Comparison of ENCODE assay signal across 9 mouse cellular contexts in the genomic region with DNA sequence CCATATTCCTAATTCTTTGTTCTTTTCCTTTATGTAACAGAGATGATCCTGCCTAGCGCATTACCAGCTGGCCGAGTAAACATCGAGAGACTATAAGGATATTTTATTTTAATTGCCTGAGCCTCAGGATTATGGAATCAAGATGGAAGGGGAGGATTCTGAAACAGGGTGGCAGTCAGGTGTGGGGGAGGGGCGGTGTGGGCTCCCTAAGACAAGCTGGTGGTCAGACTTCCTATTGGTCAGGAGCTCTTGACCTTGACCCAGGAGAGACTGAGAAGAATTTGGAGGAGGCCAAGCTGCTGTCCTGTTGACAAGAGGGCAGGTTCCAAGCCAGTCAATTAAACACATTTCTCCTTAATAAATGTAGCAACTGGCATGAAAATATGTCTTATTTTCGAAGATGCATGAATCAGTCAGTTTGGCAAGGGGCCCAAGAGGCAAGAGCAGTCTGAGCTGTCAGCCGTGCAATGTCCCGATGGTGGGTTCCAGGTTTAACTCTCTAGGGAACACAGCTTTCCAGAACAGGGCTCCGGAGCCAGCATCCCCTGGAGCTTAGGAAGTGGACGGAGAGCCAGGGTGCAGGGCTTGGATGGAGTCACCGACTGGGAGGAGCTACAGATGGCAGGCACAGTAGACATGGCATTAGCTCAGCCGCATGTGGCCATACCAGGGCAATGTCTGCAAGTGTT. TPM values are rescaled to one million over a fixed set of nuclear protein-coding genes. Genes with fewer than 3 reads are reported as not detected.
DNase-seq lines count a peak whose midpoint lies in the region; ATAC-seq and TF ChIP-seq lines count a peak whose summit lies in the region.
"Had no signal": no experiment of that assay in that cellular context is flagged by ENCODE, and none has a peak within 500 bp of the region (broad histone marks: within the 10 kb centered on the region; RNA-seq: fewer than 3 reads in every experiment).

No protein-coding gene starts in this region.

- no peaks in the 10 kb centered on the region for H3K36me3 ChIP-seq in embryonic facial prominence, embryonic 15.5 days
- H3K36me3 ChIP-seq in embryonic facial prominence, embryonic 10.5 days (replicated peaks), result no peaks in the 10 kb centered on the region
- no peaks in the 10 kb centered on the region for H3K36me3 ChIP-seq in forebrain, embryonic 14.5 days (ENCODE audit: control insufficient read depth, insufficient read depth, low read length)
- H3K36me3 ChIP-seq in hindbrain, embryonic 10.5 days, result no peaks in the 10 kb centered on the region
- H3K36me3 ChIP-seq in liver, postnatal 0 days (replicated peaks; ENCODE audit: insufficient read depth, low read length), result no peaks in the 10 kb centered on the region

- no peak for DNase-seq in embryonic facial prominence, embryonic 10.5 days (ENCODE audit: low spot score)
- peak; percentile 77 for DNase-seq in NIH3T3 (ENCODE audit: low read depth)
- peak; percentile 70 for DNase-seq in forebrain, embryonic 14.5 days (ENCODE audit: low spot score)
- peak; percentile 51 to 54 for DNase-seq in left cerebral cortex, adult 18-20 months (ENCODE audit: low spot score in 2 of 2)
- DNase-seq in urinary bladder, adult 2 months (ENCODE audit: low spot score), result no peak
- DNase-seq in hindbrain, embryonic 10.5 days (ENCODE audit: low spot score), result no peak
- DNase-seq in liver, postnatal 0 days, result no peak
- DNase-seq: B cell, adult 2 months had no signal

- WGBS in embryonic facial prominence, embryonic 15.5 days, result 68% methylated on average over 11 of the region's 11 CpGs
- WGBS in embryonic facial prominence, embryonic 10.5 days, result 91% methylated on average over 11 of the region's 11 CpGs
- 80% methylated on average over 11 of the region's 11 CpGs for WGBS in forebrain, embryonic 14.5 days
- 90% methylated on average over 11 of the region's 11 CpGs for WGBS in hindbrain, embryonic 10.5 days
- WGBS in liver, postnatal 0 days (ENCODE audit: insufficient replicate concordance), result 76% methylated on average over 11 of the region's 11 CpGs

- TF ChIP-seq CTCF in liver, postnatal 0 days (IDR thresholded peaks at IDR 0.05; ENCODE audit: low read depth), result no peak

- no peak for TF ChIP-seq EP300 in liver, postnatal 0 days (IDR thresholded peaks at IDR 0.05; ENCODE audit: low read depth)

- no peak overlapping the region for H3K4me2 ChIP-seq in embryonic facial prominence, embryonic 15.5 days (replicated peaks)
- no peak overlapping the region for H3K4me2 ChIP-seq in forebrain, embryonic 14.5 days (ENCODE audit: low read length)
- H3K4me2 ChIP-seq in liver, postnatal 0 days (ENCODE audit: low read depth, low read length), result no peak overlapping the region

- 0 out of 2 replicates have a peak, but pooled peaks cover 8% of the 10 kb centered on the region for H3K4me1 ChIP-seq in embryonic facial prominence, embryonic 15.5 days
- no peaks in the 10 kb centered on the region for H3K4me1 ChIP-seq in embryonic facial prominence, embryonic 10.5 days
- H3K4me1 ChIP-seq in forebrain, embryonic 14.5 days (ENCODE audit: control insufficient read depth, insufficient read depth, low read length), result no peaks in the 10 kb centered on the region
- H3K4me1 ChIP-seq in hindbrain, embryonic 10.5 days (replicated peaks), result no peaks in the 10 kb centered on the region
- H3K4me1 ChIP-seq in liver, postnatal 0 days (ENCODE audit: insufficient read depth), result no peaks in the 10 kb centered on the region

- no peaks in the 10 kb centered on the region for H3K27me3 ChIP-seq in embryonic facial prominence, embryonic 15.5 days
- H3K27me3 ChIP-seq in embryonic facial prominence, embryonic 10.5 days (replicated peaks; ENCODE audit: low read depth, poor library complexity, severe bottlenecking), result no peaks in the 10 kb centered on the region
- H3K27me3 ChIP-seq in forebrain, embryonic 14.5 days (replicated peaks; ENCODE audit: control insufficient read depth, insufficient read depth, low read length), result no peaks in the 10 kb centered on the region
- H3K27me3 ChIP-seq in hindbrain, embryonic 10.5 days (ENCODE audit: insufficient read depth, poor library complexity, severe bottlenecking), result no peaks in the 10 kb centered on the region
- H3K27me3 ChIP-seq in liver, postnatal 0 days (ENCODE audit: insufficient read depth, low read length), result no peaks in the 10 kb centered on the region

- H3K9ac ChIP-seq in embryonic facial prominence, embryonic 15.5 days, result no peak overlapping the region
- no peak overlapping the region for H3K9ac ChIP-seq in forebrain, embryonic 14.5 days (ENCODE audit: low read length)
- no peak overlapping the region for H3K9ac ChIP-seq in liver, postnatal 0 days (replicated peaks)

- ATAC-seq in embryonic facial prominence, embryonic 15.5 days (ENCODE audit: insufficient number of reproducible peaks, low FRiP score, low TSS enrichment, low read depth), result peak; percentile 39; the same call in 1 of the 2 replicates
- no peak; the same call in 1 of the 2 replicates for ATAC-seq in forebrain, embryonic 14.5 days
- ATAC-seq in liver, postnatal 0 days, result no peak

- no peak overlapping the region for H3K4me3 ChIP-seq in embryonic facial prominence, embryonic 15.5 days (replicated peaks)
- no peak overlapping the region for H3K4me3 ChIP-seq in embryonic facial prominence, embryonic 10.5 days
- H3K4me3 ChIP-seq in forebrain, embryonic 14.5 days (ENCODE audit: low read depth, low read length), result no peak overlapping the region
- no peak overlapping the region for H3K4me3 ChIP-seq in hindbrain, embryonic 10.5 days
- H3K4me3 ChIP-seq in liver, postnatal 0 days (ENCODE audit: low read depth, low read length), result no peak overlapping the region

- no peaks in the 10 kb centered on the region for H3K9me3 ChIP-seq in embryonic facial prominence, embryonic 15.5 days (replicated peaks)
- no peaks in the 10 kb centered on the region for H3K9me3 ChIP-seq in embryonic facial prominence, embryonic 10.5 days
- H3K9me3 ChIP-seq in forebrain, embryonic 14.5 days (replicated peaks; ENCODE audit: control insufficient read depth, low read length), result no peaks in the 10 kb centered on the region
- H3K9me3 ChIP-seq in hindbrain, embryonic 10.5 days, result no peaks in the 10 kb centered on the region
- no peaks in the 10 kb centered on the region for H3K9me3 ChIP-seq in liver, postnatal 0 days (ENCODE audit: low read length)

- no peak overlapping the region for H3K27ac ChIP-seq in embryonic facial prominence, embryonic 15.5 days (replicated peaks)
- H3K27ac ChIP-seq in embryonic facial prominence, embryonic 10.5 days (replicated peaks), result no peak overlapping the region
- H3K27ac ChIP-seq in forebrain, embryonic 14.5 days (ENCODE audit: low read depth, low read length), result peak overlapping the region; percentile 28; the same call in 1 of the 2 replicates
- no peak overlapping the region for H3K27ac ChIP-seq in hindbrain, embryonic 10.5 days
- H3K27ac ChIP-seq in liver, postnatal 0 days (ENCODE audit: low read depth), result no peak overlapping the region

RNA-seq across cellular contexts. Expression of a gene that starts 55.3 kb away (rescaled TPM):
- polyA plus RNA-seq in embryonic facial prominence, embryonic 15.5 days (2015; fragmentation: Nextera tagmentation; extraction: Ambion mirVana), result 24.6 and 26.6 TPM in 2 replicates
- 0.74 and 1.4 TPM in 2 replicates for polyA plus RNA-seq in embryonic facial prominence, embryonic 10.5 days (2016; fragmentation: Nextera tagmentation; extraction: Ambion mirVana)
- 0.69 and 2.1 TPM in 2 replicates for polyA plus RNA-seq in forebrain, embryonic 14.5 days (2014; fragmentation: Nextera tagmentation; extraction: Ambion mirVana)
- 10 to 100 TPM in 1 of 2 experiments, 1 to 10 TPM in 1; 9.9 to 12.1 TPM for total RNA-seq in left cerebral cortex, adult 18-20 months (2021)
- 30.9 and 45.5 TPM in 2 replicates for polyA plus RNA-seq in urinary bladder, adult 2 months (2012; rRNA removed)
- polyA plus RNA-seq in hindbrain, embryonic 10.5 days (2016; fragmentation: Nextera tagmentation; extraction: Ambion mirVana), result 1.3 and 2.8 TPM in 2 replicates
- polyA plus RNA-seq in liver, postnatal 0 days (2015; fragmentation: Nextera tagmentation; extraction: Ambion mirVana), result 2.2 and 2.3 TPM in 2 replicates

Comparison
In these comparisons a context has a peak if more than half of its experiments do, and no peak if none do; other contexts are left out.
1. DNase-seq: peak in NIH3T3 (single experiment), forebrain, embryonic 14.5 days (single experiment) and left cerebral cortex, adult 18-20 months (2 of 2); none in embryonic facial prominence, embryonic 10.5 days (single experiment), urinary bladder, adult 2 months (single experiment), hindbrain, embryonic 10.5 days (single experiment) and liver, postnatal 0 days (single experiment).